Mouse (Mus musculus): ENCODE measurements around the gene Gm21874. TPM values are rescaled to one million over a fixed set of nuclear protein-coding genes. Genes with fewer than 3 reads are reported as not detected.
"Not testable (repeated sequence)": the region's sequence is repeated elsewhere in the genome, so short reads cannot be mapped to it uniquely, and the experiment has no call there.

The Gm21874 gene
- not detected in 2 replicates for polyA plus RNA-seq (2012; rRNA removed)

GRCm38 (mm10) chrY:9416048-9416447 is at the start of gene Gm21874:
Gene Gm21874, minus strand, starts transcription at chrY:9416148.
- DNase-seq (ENCODE audit: low read depth, low spot score): not testable (repeated sequence)

Other genes starting within 250 kb of the Gm21874 start
- gene Gm21721, start 214.0 kb downstream of the Gm21874 start, polyA plus RNA-seq (2012; rRNA removed): not detected in 2 replicates
- gene Gm21812, start 69.0 kb downstream of the Gm21874 start, polyA plus RNA-seq (2012; rRNA removed): not detected in 2 replicates

Measured in large intestine, adult 2 months (tissue).